Mouse (Mus musculus) right cerebral cortex, postnatal 14 days (tissue): Measurements from ENCODE around the gene Ncbp1.
"Not testable (repeated sequence)": the region's sequence is repeated elsewhere in the genome, so short reads cannot be mapped to it uniquely, and the experiment has no call there.

ENCODE experiments used
- DNase-seq: peaks from one replicate; pipeline ENCODE4 v3.0.0; 2022

Ncbp1 gene

DNA sequence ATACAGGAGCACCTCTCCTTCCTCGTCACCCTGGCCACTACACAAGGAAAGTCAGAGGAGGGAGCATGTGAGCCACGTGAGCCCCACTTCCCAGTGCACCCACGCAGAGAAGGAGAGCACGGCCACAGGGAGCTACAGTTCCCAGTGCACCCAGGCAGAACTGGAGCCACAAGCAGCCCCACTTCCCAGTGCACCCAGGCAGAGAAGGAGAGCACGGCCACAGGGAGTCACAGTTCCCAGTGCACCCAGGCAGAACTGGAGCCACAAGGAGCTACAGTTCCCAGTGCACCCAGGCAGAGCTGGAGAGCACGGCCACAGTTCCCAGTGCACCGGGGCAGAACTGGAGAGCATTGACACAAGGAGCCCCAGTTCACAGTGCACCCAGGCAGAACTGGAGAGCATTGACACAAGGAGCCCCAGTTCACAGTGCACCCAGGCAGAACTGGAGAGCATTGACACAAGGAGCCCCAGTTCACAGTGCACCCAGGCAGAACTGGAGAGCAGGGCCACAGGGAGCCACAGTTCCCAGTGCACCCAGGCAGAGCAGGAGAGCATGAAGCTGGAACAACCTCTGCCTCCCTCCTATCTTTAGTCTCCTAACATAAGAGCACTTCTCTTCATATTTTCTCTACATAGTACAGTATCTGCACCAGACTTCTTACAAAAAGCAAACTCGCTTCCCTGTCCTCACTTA is 9.0 kb upstream of the Ncbp1 start:
- DNase-seq, result no peak

DNA sequence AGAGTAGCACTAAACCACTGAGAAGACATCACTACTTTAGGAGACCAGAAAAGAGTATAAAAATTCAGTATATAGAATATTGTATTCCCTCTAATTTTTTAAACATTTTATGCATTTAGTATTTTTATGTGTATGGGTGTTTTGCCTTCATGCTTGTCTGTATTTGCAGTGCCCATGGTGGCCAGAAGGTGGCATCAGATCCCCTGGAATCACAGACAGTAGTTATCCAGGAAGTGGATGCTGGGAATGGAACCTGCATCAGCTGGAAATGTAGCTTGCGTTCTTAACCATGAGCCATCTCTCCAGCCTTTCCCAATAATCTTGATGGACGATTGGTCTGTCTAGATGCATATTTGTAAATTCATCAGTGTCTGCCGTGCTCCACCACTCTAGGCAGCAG is 8.2 kb upstream of the Ncbp1 start:
- peak; percentile 30 for DNase-seq

- no peak for DNase-seq
These were observed 6.6 kb upstream of the Ncbp1 start for GRCm38 (mm10) chr4:46131791-46132190.

DNA sequence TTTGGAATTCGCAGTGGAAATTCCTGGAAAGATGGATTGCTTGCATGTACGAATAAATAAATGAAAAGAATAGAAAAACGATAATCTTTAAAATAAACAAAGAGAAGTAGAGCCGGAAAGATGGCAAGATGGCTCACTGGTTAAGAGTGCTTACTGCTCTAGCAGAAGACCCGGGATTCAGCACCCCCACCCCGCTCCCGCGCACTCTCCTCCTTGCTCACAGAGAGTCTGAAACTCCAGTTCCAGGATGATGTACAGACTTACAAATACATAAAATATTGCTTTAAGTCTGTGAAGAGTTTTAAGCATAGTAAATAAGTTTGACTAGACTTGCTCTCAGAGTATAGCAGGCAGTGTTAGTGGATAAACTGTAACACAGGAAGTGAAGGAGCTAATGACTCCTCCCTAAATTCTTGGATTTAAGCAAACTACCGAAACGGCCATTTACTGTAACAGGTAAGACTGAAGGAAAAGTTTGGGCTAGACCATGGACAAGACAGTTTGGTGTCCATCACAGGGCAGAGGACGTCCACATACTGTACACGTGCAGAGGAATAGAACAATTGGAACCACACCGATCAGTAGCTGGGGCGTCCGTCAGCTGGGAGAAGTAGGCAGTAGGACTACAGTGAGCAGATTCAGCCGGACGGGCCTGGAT is 655 bp upstream of the Ncbp1 start:
- no peak for DNase-seq

GRCm38 (mm10) chr4:46144323-46144722 is 5.9 kb downstream of the Ncbp1 start:
- no peak for DNase-seq

GRCm38 (mm10) chr4:46146881-46147280 is 8.5 kb downstream of the Ncbp1 start:
- DNase-seq, result no peak

GRCm38 (mm10) chr4:46151903-46152544 is 13.6 kb downstream of the Ncbp1 start:
- DNase-seq, result no peak

DNA sequence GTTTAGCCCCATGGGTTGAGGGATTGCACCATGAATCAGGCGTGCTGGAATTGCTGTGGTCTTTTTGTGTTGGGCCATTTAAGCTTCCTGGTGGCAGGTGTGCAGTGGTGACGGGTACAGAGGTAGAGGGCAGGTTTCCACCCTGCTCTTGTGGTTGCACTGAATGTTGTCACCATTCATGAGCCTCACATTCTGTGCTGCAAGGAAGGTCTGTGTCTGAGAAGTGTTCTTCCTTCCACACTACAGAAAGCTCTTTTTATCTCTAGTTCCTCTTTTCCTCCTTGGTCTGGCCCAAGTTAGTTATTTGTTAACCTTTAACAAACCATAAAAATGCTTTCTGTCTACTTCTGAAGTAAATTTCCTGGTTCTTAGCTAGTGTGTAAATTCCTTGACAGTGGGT is 25.6 kb downstream of the Ncbp1 start:
- DNase-seq, result no peak

- no peak for DNase-seq
These were observed 27.4 kb downstream of the Ncbp1 start for GRCm38 (mm10) chr4:46165831-46166230.

DNA sequence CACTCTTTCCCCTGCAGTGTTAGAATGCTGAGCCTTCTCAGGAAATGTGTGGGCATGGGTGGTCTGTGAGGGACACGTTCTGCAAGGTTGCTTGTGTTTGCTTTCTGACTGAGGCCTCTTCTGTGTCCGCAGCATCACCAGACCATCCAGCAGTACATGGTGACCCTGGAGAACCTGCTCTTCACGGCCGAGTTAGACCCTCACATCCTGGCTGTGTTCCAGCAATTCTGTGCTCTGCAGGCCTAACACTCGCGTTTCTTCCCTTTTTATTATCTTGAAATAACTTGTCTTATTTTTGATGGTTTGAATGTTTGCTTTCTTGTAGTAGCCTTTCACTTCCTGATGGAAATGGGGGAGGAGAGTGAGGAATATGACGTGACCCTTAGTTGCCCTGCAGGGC is 33.3 kb downstream of the Ncbp1 start:
- no peak for DNase-seq

DNA sequence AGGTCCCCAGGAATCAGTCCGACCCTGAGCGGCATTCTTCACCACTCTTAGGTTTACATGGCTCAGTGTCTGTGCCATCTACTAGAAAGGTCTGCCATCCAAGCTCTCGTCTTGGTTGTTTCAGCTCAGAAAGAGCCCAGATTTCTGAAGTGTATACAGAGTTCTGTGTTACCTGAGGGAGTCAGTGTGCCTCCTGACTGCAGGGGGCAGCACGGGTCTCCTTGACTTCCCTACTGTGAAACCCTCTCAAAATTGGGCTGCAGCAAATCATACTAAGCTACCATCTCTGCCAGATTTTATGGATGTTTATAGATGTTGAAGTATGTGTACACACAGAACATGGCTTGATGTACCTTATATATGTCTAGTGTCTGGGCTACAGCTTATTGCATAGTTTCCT is 37.9 kb downstream of the Ncbp1 start:
- peak; percentile 22 for DNase-seq

GRCm38 (mm10) chr4:46177018-46177417 is 38.6 kb downstream of the Ncbp1 start:
- DNase-seq, result no peak

DNA sequence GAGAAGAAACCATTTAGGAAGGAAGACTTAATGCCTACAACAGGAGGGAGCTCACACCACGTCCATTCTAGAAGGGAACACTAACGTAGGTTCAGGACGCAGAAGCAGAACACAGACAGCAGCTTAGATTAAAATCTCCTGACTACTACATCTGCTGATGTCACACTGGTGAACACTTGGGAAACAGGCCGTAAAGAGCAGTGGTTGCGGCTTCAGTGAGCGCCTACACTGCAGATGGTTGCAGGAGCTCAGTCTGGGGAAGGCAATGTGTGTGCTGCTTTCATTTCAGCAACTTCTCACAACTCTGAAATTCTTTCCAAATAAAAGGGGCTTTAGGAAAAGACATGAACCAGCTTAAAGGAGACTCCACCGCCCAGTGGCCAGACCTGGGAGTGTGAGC is 39.1 kb downstream of the Ncbp1 start:
- DNase-seq, result no peak

- DNase-seq, result no peak
These were observed 42.8 kb downstream of the Ncbp1 start for GRCm38 (mm10) chr4:46181168-46181567.

- DNase-seq, result no peak
These were observed 43.8 kb downstream of the Ncbp1 start for GRCm38 (mm10) chr4:46182181-46182580.

- no peak for DNase-seq
These were observed 47.0 kb downstream of the Ncbp1 start for GRCm38 (mm10) chr4:46185423-46185822.

- DNase-seq, result no peak
These were observed 47.5 kb downstream of the Ncbp1 start for GRCm38 (mm10) chr4:46185890-46186289.

DNA sequence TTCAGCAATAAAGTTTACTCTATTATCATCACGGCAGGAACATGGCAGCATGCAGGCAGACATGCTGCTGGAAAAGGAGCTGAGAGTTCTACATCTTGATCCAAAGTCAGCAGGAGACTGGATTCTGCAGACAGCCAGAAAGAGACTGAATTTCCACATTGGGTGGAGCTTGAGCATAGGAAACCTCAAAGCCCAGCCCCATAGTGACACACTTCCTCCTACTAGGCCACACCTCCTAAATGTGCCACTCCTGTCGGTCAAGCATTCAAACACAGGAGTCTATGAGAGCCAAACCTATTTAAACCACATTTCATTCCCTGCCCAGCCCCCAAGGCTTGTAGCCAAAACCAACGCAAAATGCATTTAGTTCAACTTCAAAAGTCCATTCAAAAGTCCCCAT is 48.1 kb downstream of the Ncbp1 start:
- no peak for DNase-seq

GRCm38 (mm10) chr4:46192011-46192410 is 53.6 kb downstream of the Ncbp1 start:
- not testable (repeated sequence) for DNase-seq

DNA sequence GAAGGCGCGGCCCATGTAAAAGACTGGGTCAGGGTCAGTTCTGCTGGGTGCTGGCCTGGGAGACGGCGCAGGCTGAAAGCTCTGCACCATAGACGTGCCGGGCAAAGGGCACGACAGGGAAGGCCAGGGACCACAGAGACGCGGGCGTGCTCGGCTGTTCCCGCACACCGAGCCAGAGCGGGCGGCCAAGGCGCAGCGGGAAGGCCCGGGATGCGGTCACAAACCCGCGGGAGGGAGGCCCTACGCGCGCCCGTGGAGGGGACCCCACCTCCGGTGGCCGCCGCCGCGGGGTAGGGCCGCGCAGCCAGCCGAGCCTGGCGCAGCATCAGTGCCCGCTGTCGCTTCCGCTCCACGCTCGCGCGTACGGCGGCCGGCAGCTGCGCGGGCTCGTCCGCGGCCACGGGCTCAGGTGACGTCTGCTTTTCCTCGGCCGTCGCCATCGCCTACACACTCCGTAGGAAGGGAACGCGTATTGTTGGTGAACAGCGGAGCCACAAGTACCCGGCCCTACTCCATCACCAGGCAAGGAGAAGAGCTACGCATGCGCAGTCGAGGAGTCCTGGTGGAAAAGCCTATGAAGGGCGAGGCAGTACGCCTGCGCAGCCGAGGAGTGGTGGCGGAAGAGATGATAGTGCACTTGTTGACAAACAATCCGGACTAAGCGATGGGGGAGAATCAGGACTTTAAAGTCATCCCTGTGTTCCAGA is 57.5 kb downstream of the Ncbp1 start, which contains the start of gene Xpa:
Gene Xpa, minus strand, starts transcription at position 531 of the 707 bp plus-strand sequence.
- peak; percentile 97 for DNase-seq

- no peak for DNase-seq
These were observed 58.1 kb downstream of the Ncbp1 start for GRCm38 (mm10) chr4:46196513-46196912.

DNA sequence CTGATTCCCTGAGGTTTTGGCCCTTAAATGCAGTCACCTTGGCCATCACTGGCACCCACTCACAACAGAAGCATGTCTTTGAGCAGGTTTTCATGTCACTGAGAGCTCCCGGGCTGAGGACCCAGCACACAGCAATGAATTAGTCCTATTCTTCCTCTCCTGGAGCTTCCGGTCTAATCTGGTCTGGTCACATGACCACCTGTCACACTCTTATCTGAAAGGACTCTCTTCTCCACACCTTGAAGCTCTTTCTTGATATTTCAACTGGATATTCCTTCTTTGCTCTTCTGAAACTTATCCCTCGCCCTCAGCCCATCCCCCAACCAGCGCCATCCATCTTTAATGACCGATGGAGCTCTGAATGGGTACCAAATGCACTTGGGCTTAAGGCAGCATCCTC is 59.7 kb downstream of the Ncbp1 start:
- no peak for DNase-seq

GRCm38 (mm10) chr4:46201834-46202561 is 63.6 kb downstream of the Ncbp1 start:
- peak; percentile 51 for DNase-seq
